Mouse (Mus musculus) liver, embryonic 16.5 days (tissue): Measurements from ENCODE around the gene Tnfrsf26. TPM values are rescaled to one million over a fixed set of nuclear protein-coding genes. Genes with fewer than 3 reads are reported as not detected.

Experiments
- ATAC-seq: fragments of 200-750 bp; cut with Nextera tagmentation; 2 replicates; pipeline ENCODE4 v1.8.0; 2017; ENCODE audit warnings: low read depth, mild to moderate bottlenecking, moderate number of reproducible peaks, moderate library complexity
- H3K27ac ChIP-seq: fragments of 300-500 bp; sonication (generic); 2 replicates; pipeline ENCODE4 v1.5.1; 2014; ENCODE audit warnings: mild to moderate bottlenecking, low read length
- H3K27me3 ChIP-seq: fragments of 300-500 bp; sonication (generic); 2 replicates; pipeline ENCODE4 v1.6.1; 2014; ENCODE audit warnings: low read depth, low read length, mixed read lengths; ENCODE audit not compliant: control insufficient read depth, insufficient read depth
- H3K36me3 ChIP-seq: fragments of 300-500 bp; sonication (generic); 2 replicates; pipeline ENCODE4 v1.6.1; 2014; ENCODE audit warnings: mild to moderate bottlenecking; ENCODE audit not compliant: control insufficient read depth, insufficient read depth
- H3K4me1 ChIP-seq: fragments of 300-500 bp; sonication (generic); 2 replicates; pipeline ENCODE4 v1.6.1; 2014; ENCODE audit warnings: low read depth, low read length, mixed read lengths; ENCODE audit not compliant: control insufficient read depth
- H3K4me2 ChIP-seq: fragments of 300-500 bp; sonication (generic); 2 replicates; pipeline ENCODE4 v1.6.1; 2014; ENCODE audit warnings: low read depth, low read length, mixed read lengths
- H3K4me3 ChIP-seq: fragments of 300-500 bp; sonication (generic); 2 replicates; pipeline ENCODE4 v1.5.1; 2014; ENCODE audit warnings: low read depth, mild to moderate bottlenecking, low read length
- H3K9ac ChIP-seq: fragments of 300-500 bp; sonication (generic); 2 replicates; pipeline ENCODE4 v1.6.1; 2014; ENCODE audit warnings: low read depth, low read length
- H3K9me3 ChIP-seq: fragments of 300-500 bp; sonication (generic); replicated peaks from 2 replicates; pipeline ENCODE4 v1.6.1; 2016; ENCODE audit warnings: low read length; ENCODE audit not compliant: control insufficient read depth
- WGBS: fragments of 180-500 bp; shearing (Covaris S2); extraction: QIAGEN DNeasy Blood & Tissue Kit; methylation state at CpG from one replicate; pipeline ENCODE4 v1.1.7; 2014; ENCODE audit not compliant: insufficient replicate concordance; 5-methylcytosine and 5-hydroxymethylcytosine counted together
- polyA plus RNA-seq: library from polyadenylated mRNA; unstranded; fragments of >200 nt; fragmentation: Nextera tagmentation; extraction: Ambion mirVana; gene quantifications from 2 replicates; pipeline ENCODE4 v1.2.1, GENCODE M21; 2015

Tnfrsf26 gene
- polyA plus RNA-seq, 1 experiment from 2014 or later = 1.3 TPM

- Histone ChIP-seq H3K4me1 (peaks cover 5% of the 10 kb centered on the region), H3K4me2 (no peak overlapping the region), H3K36me3 (no peaks in the 10 kb centered on the region), H3K9me3 (no peaks in the 10 kb centered on the region), H3K27ac (no peak overlapping the region), H3K27me3 (no peaks in the 10 kb centered on the region), H3K9ac (no peak overlapping the region), H3K4me3 (no peak overlapping the region)
- 27% methylated on average over 3 of the region's 3 CpGs for WGBS
- no peak for ATAC-seq
Observed at GRCm38 (mm10) chr7:143605321-143605720, 23.2 kb downstream of the Tnfrsf26 start.

- no peak overlapping the region for H3K4me3 ChIP-seq
- no peak overlapping the region for H3K27ac ChIP-seq
- no peaks in the 10 kb centered on the region for H3K9me3 ChIP-seq
- no peaks in the 10 kb centered on the region for H3K36me3 ChIP-seq
- no peaks in the 10 kb centered on the region for H3K27me3 ChIP-seq
- H3K4me2 ChIP-seq = no peak overlapping the region
- WGBS = 26% methylated on average over 2 of the region's 2 CpGs
- no peak for ATAC-seq
- peaks cover 6% of the 10 kb centered on the region for H3K4me1 ChIP-seq
- H3K9ac ChIP-seq = no peak overlapping the region
Observed at GRCm38 (mm10) chr7:143604889-143605288, 23.6 kb downstream of the Tnfrsf26 start.

- H3K4me1 ChIP-seq = peaks cover 22% of the 10 kb centered on the region
- H3K27ac ChIP-seq = no peak overlapping the region
- H3K36me3 ChIP-seq = peaks cover 3% of the 10 kb centered on the region; the same call in 1 of the 2 replicates
- WGBS = 77% methylated on average over 2 of the region's 2 CpGs
- H3K27me3 ChIP-seq = no peaks in the 10 kb centered on the region
- ATAC-seq = no peak
- H3K9me3 ChIP-seq = no peaks in the 10 kb centered on the region
- no peak overlapping the region for H3K4me2 ChIP-seq
- no peak overlapping the region for H3K9ac ChIP-seq
- H3K4me3 ChIP-seq = no peak overlapping the region
Observed at GRCm38 (mm10) chr7:143601705-143602104, 26.8 kb downstream of the Tnfrsf26 start.

- 6% methylated on average over 15 of the region's 15 CpGs for WGBS
- no peak for ATAC-seq
- peak overlapping the region; percentile 99 for H3K9ac ChIP-seq
- peak overlapping the region; percentile 99 for H3K4me3 ChIP-seq
- peak overlapping the region; percentile 88 for H3K4me2 ChIP-seq
- H3K36me3 ChIP-seq = peaks cover 8% of the 10 kb centered on the region
- H3K27me3 ChIP-seq = no peaks in the 10 kb centered on the region
- H3K9me3 ChIP-seq = no peaks in the 10 kb centered on the region
- H3K27ac ChIP-seq = peak overlapping the region; percentile 83
- H3K4me1 ChIP-seq = peaks cover 22% of the 10 kb centered on the region
Observed at GRCm38 (mm10) chr7:143600231-143600740, 28.2 kb downstream of the Tnfrsf26 start.

- H3K27me3 ChIP-seq = no peaks in the 10 kb centered on the region
- H3K9ac ChIP-seq = peak within 1 kb of the TSS; percentile 99
- WGBS = 2% methylated on average over 35 of the region's 35 CpGs
Observed at GRCm38 (mm10) chr7:143599428-143600230, 28.9 kb downstream of the Tnfrsf26 start, which contains the start of gene Cars. Gene Cars (minus strand): TSS chr7:143600090.

GRCm38 (mm10) chr7:143594865-143595264, 33.7 kb downstream of the Tnfrsf26 start:
- H3K9me3 ChIP-seq = no peaks in the 10 kb centered on the region
- H3K4me1 ChIP-seq = peaks cover 15% of the 10 kb centered on the region
- no peak for ATAC-seq
- no peak overlapping the region for H3K4me2 ChIP-seq
- H3K27ac ChIP-seq = no peak overlapping the region
- WGBS = 80% methylated on average over 5 of the region's 5 CpGs
- H3K4me3 ChIP-seq = no peak overlapping the region
- no peak overlapping the region for H3K9ac ChIP-seq
- peaks cover 34% of the 10 kb centered on the region for H3K36me3 ChIP-seq
- no peaks in the 10 kb centered on the region for H3K27me3 ChIP-seq

More at GRCm38 (mm10) chr7:143599428-143600230, 28.9 kb downstream of the Tnfrsf26 start, which contains the start of gene Cars:
- Histone ChIP-seq H3K36me3 (peaks cover 10% of the 10 kb centered on the region), H3K4me2 (peak within 1 kb of the TSS; percentile 88), H3K4me1 (peaks cover 22% of the 10 kb centered on the region), H3K27ac (peak within 1 kb of the TSS; percentile 83), H3K9me3 (no peaks in the 10 kb centered on the region), H3K4me3 (peak within 1 kb of the TSS; percentile 99)
- ATAC-seq = peak; percentile 98

GRCm38 (mm10) chr7:143592255-143592654, 36.3 kb downstream of the Tnfrsf26 start:
- peaks cover 45% of the 10 kb centered on the region for H3K36me3 ChIP-seq
- H3K9me3 ChIP-seq = no peaks in the 10 kb centered on the region
- H3K27me3 ChIP-seq = no peaks in the 10 kb centered on the region
- WGBS = 87% methylated on average over 10 of the region's 10 CpGs
- H3K4me2 ChIP-seq = no peak overlapping the region
- H3K9ac ChIP-seq = no peak overlapping the region
- H3K4me3 ChIP-seq = no peak overlapping the region
- H3K27ac ChIP-seq = no peak overlapping the region
- no peak for ATAC-seq
- H3K4me1 ChIP-seq = no peaks in the 10 kb centered on the region; the same call in 1 of the 2 replicates

GRCm38 (mm10) chr7:143588006-143588405, 40.5 kb downstream of the Tnfrsf26 start:
- no peaks in the 10 kb centered on the region for H3K27me3 ChIP-seq
- no peaks in the 10 kb centered on the region for H3K4me1 ChIP-seq
- no peaks in the 10 kb centered on the region for H3K9me3 ChIP-seq
- no peak overlapping the region for H3K4me2 ChIP-seq
- no peak overlapping the region for H3K9ac ChIP-seq
- no peak overlapping the region for H3K27ac ChIP-seq
- 76% methylated on average over 4 of the region's 4 CpGs for WGBS
- H3K36me3 ChIP-seq = peaks cover 69% of the 10 kb centered on the region
- no peak overlapping the region for H3K4me3 ChIP-seq
- ATAC-seq = no peak

- ATAC-seq = no peak
- H3K9ac ChIP-seq = no peak overlapping the region
- peaks cover 71% of the 10 kb centered on the region for H3K36me3 ChIP-seq
- no peak overlapping the region for H3K27ac ChIP-seq
- H3K4me3 ChIP-seq = no peak overlapping the region
- 88% methylated on average over 5 of the region's 5 CpGs for WGBS
- no peaks in the 10 kb centered on the region for H3K4me1 ChIP-seq
- H3K27me3 ChIP-seq = no peaks in the 10 kb centered on the region
- H3K4me2 ChIP-seq = no peak overlapping the region
- no peaks in the 10 kb centered on the region for H3K9me3 ChIP-seq
Observed at GRCm38 (mm10) chr7:143587586-143587985, 40.9 kb downstream of the Tnfrsf26 start.
